Mouse (Mus musculus) spleen, adult 2 months (tissue): Measurements from ENCODE around the gene Ankrd13a. TPM values are rescaled to one million over a fixed set of nuclear protein-coding genes. Genes with fewer than 3 reads are reported as not detected.

Experiments
- DNase-seq, 2 experiments: peaks; one replicate each; pipeline versions ENCODE4 v3.0.0 to v3.0.0-alpha.2; 2012 to 2021; ENCODE audit warnings: low spot score in 2 of 2, low read depth in 1 of 2
- H3K27ac ChIP-seq: fragments of 200-500 bp; 2 replicates; pipeline ENCODE4 v1.5.1; 2012; ENCODE audit warnings: low read length, inconsistent platforms; ENCODE audit not compliant: insufficient read depth
- H3K27me3 ChIP-seq: fragments of 200-500 bp; 2 replicates; pipeline ENCODE4 v1.6.1; 2012; ENCODE audit warnings: mild to moderate bottlenecking, moderate library complexity, low read length, inconsistent platforms; ENCODE audit not compliant: control insufficient read depth, insufficient read depth
- H3K36me3 ChIP-seq: fragments of 200-500 bp; 2 replicates; pipeline ENCODE4 v1.6.1; 2012; ENCODE audit warnings: mild to moderate bottlenecking, low read length, inconsistent platforms; ENCODE audit not compliant: control insufficient read depth, insufficient read depth
- H3K4me1 ChIP-seq: fragments of 200-500 bp; 2 replicates; pipeline ENCODE4 v1.6.1; 2011; ENCODE audit warnings: inconsistent platforms; ENCODE audit not compliant: control insufficient read depth, insufficient read depth, insufficient read length
- H3K4me3 ChIP-seq: fragments of 200-500 bp; 2 replicates; pipeline ENCODE4 v1.5.1; 2011; ENCODE audit warnings: mild to moderate bottlenecking, inconsistent platforms; ENCODE audit not compliant: insufficient read depth, insufficient read length; ENCODE audit errors: extremely low read depth
- CTCF ChIP-seq: fragments of 200-500 bp; IDR thresholded peaks from 2 replicates; pipeline ENCODE4 v1.5.1; 2011; ENCODE audit warnings: mild to moderate bottlenecking, inconsistent platforms; ENCODE audit not compliant: insufficient read depth, insufficient read length, insufficient replicate concordance; ENCODE audit errors: extremely low read depth
- POLR2A ChIP-seq: fragments of 200-500 bp; IDR thresholded peaks from 2 replicates; pipeline ENCODE4 v1.6.1; 2011; ENCODE audit warnings: low read depth, low read length, inconsistent platforms
- WGBS: fragments of 180-500 bp; shearing (Covaris S2); methylation state at CpG from one replicate; pipeline ENCODE4 v1.1.7; 2018; 5-methylcytosine and 5-hydroxymethylcytosine counted together
- polyA plus RNA-seq: library from polyadenylated mRNA; depleted of rRNA; stranded (reverse); fragments of >200 nt; gene quantifications from 2 replicates; pipeline ENCODE4 v1.2.3, GENCODE M21; 2012

Ankrd13a gene
- polyA plus RNA-seq, 1 experiment = 69.3 TPM

DNA sequence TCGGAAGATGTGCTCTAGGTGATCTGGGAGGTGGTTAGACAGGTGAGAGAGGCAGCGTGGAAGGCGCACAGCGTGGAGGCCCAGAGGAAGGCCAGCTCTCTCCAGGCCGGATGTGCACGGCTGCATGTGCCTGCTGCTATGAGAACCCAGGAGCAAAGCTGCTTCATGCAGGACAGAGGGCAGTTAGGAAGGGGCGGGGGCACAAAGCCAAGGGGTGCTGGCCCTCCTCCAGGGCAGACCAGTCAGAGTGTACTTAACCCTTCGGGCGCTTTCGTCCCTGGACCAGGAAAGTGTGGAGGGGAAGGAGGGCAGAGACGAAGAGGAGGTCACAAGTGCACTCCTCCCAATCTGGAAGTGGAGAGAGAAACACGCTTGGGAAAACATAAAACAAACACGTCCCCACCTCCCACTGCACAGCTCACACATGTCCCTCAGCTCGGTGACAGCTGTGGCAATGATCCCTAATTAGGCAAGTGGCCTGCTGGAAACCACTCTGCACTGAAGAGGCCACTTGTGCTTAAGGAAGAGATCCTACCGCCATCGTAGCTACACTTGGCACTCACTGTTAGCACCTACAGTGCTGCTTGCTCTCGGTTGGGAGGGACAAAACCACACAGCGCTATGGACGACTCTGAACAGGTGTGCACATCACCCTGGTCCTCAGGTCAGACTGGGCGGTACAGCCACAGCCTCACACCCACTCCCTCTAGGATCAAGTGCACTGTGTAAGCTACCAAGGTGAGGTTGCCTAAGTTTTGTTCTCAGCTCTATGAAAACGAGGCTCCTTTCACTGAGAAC is 37.2 kb upstream of the Ankrd13a start:
- Histone ChIP-seq H3K4me3 (no peak overlapping the region), H3K27ac (no peak overlapping the region), H3K27me3 (no peaks in the 10 kb centered on the region), H3K4me1 (no peaks in the 10 kb centered on the region), H3K36me3 (peaks cover 61% of the 10 kb centered on the region)
- no peak for DNase-seq
- TF ChIP-seq CTCF (no peak), POLR2A (no peak)
- WGBS = 87% methylated on average over 21 of the region's 21 CpGs

GRCm38 (mm10) chr5:114738707-114739241 is 35.7 kb upstream of the Ankrd13a start:
- Histone ChIP-seq H3K27ac (no peak overlapping the region), H3K27me3 (no peaks in the 10 kb centered on the region), H3K36me3 (peaks cover 61% of the 10 kb centered on the region), H3K4me3 (no peak overlapping the region), H3K4me1 (no peaks in the 10 kb centered on the region)
- DNase-seq = no peak
- TF ChIP-seq POLR2A = no peak
- no peak for TF ChIP-seq CTCF
- WGBS = 81% methylated on average over 12 of the region's 12 CpGs

DNA sequence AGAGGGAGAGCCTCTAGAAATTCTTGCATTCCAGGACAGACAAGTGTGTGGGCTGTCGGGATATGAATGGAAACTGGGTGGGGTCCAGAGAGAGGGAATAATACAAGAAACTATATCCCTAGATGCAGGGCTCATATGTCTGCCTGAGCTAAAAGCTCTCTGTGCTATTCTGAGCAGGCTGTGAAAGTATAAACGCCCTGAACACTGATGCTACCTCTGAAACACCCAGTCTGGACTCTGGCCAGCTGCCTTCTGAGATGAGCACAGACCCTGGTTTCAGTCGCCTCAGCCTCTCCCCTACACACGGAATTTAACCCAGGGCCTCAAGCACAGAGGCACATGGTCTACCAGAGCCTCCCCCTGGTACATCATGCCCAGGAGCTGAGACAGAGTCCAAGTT is 33.9 kb upstream of the Ankrd13a start:
- WGBS = 85% methylated on average over 4 of the region's 4 CpGs
- Histone ChIP-seq H3K27ac (no peak overlapping the region), H3K36me3 (peaks cover 66% of the 10 kb centered on the region), H3K4me1 (no peaks in the 10 kb centered on the region), H3K27me3 (no peaks in the 10 kb centered on the region), H3K4me3 (no peak overlapping the region)
- no peak for DNase-seq
- no peak for TF ChIP-seq CTCF
- no peak for TF ChIP-seq POLR2A

GRCm38 (mm10) chr5:114742572-114742971 is 31.9 kb upstream of the Ankrd13a start:
- H3K4me1 ChIP-seq = peaks cover 5% of the 10 kb centered on the region; the same call in 1 of the 2 replicates
- 96% methylated on average over 10 of the region's 10 CpGs for WGBS
- no peaks in the 10 kb centered on the region for H3K27me3 ChIP-seq
- DNase-seq = no peak
- peaks cover 56% of the 10 kb centered on the region for H3K36me3 ChIP-seq
- H3K4me3 ChIP-seq = no peak overlapping the region
- H3K27ac ChIP-seq = no peak overlapping the region
- TF ChIP-seq CTCF = no peak

GRCm38 (mm10) chr5:114742998-114743696 is 31.3 kb upstream of the Ankrd13a start:
- H3K36me3 ChIP-seq = peaks cover 58% of the 10 kb centered on the region

DNA sequence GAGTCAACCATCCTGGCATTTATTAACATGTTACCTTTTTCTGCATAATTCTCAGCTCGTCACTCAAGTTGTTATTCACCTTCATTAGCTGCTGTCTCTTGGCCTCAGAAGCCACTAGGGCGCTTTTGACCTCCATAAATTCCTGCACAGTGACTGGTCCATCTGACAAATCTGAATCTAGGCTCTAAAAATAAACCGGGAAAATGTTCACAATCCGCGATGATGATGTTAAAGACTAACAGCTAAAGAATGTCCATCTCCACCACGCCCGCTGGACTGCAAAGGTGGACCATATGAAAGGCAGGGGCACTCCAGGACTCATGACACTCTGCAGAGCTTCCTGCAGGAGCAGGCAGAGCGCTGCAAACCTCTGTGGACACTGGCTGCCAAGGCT is 30.8 kb upstream of the Ankrd13a start:
- H3K4me1 ChIP-seq = peaks cover 5% of the 10 kb centered on the region; the same call in 1 of the 2 replicates
- WGBS = 95% methylated on average over 8 of the region's 8 CpGs
- H3K27ac ChIP-seq = no peak overlapping the region
- no peak for TF ChIP-seq POLR2A
- no peak for TF ChIP-seq CTCF
- no peak for DNase-seq
- H3K4me3 ChIP-seq = no peak overlapping the region
- no peaks in the 10 kb centered on the region for H3K27me3 ChIP-seq
- peaks cover 56% of the 10 kb centered on the region for H3K36me3 ChIP-seq

More at GRCm38 (mm10) chr5:114742998-114743696, 31.3 kb upstream of the Ankrd13a start:
- WGBS = 96% methylated on average over 13 of the region's 13 CpGs
- Histone ChIP-seq H3K4me3 (no peak overlapping the region), H3K27me3 (no peaks in the 10 kb centered on the region), H3K27ac (no peak overlapping the region), H3K4me1 (peaks cover 5% of the 10 kb centered on the region; the same call in 1 of the 2 replicates)
- DNase-seq = no peak
- TF ChIP-seq POLR2A = no peak
- no peak for TF ChIP-seq CTCF
